Mouse (Mus musculus): Measurements from ENCODE around the gene Slc35f4. TPM values are rescaled to one million over a fixed set of nuclear protein-coding genes. Genes with fewer than 3 reads are reported as not detected.

Slc35f4 gene
- total RNA-seq (2021) (not detected), polyA plus RNA-seq (2012; rRNA removed) (not detected in 2 replicates)
- long read RNA-seq, result 0 reads

- no peak for DNase-seq
Measured at GRCm38 (mm10) chr14:49525931-49526291, at the start of gene Slc35f4. Gene Slc35f4 (minus strand): TSS chr14:49526046.

DNA sequence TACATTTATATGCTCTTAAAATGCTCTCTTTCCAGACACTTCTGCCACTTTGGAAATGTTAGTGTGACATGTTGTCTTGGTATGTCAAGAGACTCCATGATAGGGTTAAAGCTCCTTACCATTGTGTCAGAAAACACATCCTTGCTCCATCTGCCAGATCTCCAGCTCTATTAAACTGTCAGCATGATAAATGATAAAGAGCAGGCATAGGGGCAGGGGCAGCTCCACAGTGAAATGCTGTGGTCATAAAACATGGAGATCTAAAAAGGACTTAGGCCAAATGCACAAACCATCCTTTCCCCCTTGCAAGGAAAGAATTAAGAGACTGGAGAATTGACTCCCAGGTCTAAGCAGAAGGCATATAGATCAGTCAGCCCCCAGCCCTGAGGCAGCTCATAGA, 42.5 kb upstream of the Slc35f4 start:
- no peak for DNase-seq

DNA sequence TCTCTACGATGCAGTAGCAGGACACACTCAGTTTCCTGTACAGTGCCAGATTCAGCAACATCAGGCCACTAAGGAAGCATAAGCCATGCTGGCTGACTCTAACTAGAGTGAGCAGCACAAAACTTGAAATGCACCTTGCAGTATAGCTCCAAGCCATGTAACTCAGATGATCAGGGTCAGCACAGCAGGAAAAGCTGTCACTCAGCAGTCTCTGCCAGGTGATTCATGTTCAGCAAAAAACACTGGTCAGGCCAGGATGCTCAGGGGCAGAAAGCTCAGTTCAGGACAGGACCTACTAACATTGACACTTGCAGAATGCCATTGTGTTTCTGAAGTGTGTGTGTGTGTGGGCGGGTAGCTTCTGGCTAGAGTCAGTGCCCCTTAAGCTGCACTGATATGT, 34.9 kb upstream of the Slc35f4 start:
- no peak for DNase-seq

GRCm38 (mm10) chr14:49540104-49540503, 14.3 kb upstream of the Slc35f4 start:
- peak; percentile 22 for DNase-seq

GRCm38 (mm10) chr14:49525176-49525930, 493 bp downstream of the Slc35f4 start:
- DNase-seq, result peak; percentile 81

DNA sequence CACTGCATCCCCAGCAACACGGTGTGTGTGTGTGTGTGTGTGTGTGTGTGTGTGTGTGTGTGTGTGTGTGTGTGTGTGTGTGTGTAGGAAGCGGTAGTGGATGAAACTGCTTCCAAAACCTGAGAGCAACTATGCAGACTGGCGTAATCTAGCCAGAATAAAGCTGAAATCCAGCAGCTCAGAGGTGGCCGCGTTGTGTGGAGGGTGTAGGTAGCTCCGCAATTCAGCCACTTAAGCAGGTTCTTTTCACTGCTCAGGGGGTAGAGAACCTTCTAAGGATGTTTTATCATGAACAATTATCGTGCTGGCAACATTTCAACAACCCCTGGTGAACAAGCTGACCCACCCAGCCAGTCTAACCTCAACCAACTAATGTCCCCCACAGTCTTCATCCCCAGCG, 1.2 kb downstream of the Slc35f4 start:
- no peak for DNase-seq

DNA sequence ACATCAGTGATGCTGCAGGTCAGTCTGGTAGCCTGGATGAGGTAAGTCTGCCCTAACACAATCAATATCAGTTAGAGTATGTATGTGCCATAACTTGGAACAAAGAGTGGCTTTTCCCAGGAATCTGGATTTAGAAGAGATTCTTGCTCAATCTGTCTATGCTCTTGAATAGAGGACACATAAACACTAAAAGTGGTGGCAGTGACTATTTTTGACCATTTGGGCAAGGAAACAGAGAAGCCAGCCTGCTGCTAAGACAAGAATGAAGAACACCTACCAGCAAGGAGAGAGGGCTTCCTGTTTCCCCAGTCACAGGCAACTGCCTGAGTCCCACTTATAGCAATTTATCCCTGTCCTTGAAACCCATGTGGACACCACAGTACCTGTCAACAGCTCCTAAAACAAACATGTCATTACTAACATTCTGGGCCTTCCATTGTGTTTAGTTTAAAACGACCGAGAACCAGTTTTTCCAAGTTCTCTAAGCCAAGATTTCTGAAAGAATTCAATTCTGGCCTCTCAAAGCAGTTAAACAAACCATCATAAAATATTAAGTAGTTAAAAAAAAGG, 10.7 kb downstream of the Slc35f4 start:
- DNase-seq, result no peak

DNA sequence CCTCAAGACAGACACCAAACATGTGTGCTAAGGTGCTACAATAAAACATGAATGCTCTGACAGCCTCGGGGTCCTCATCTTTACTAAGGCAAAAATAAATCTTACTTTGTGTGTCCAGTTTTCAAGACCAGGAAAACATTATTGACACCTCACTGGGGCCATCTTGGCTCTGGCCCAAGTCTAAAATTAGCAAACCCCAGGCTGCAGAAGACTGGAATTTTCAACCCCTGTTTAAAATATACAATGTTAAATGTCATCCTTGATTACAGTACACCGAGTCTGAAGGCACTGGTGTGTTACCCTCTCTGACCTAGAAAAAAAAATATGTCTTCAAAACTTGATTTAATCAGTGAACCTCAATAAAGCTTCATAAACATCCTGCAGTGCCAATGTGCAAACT, 11.7 kb downstream of the Slc35f4 start:
- DNase-seq, result no peak

- DNase-seq, result no peak
Measured at GRCm38 (mm10) chr14:49495192-49495591, 30.7 kb downstream of the Slc35f4 start.

DNA sequence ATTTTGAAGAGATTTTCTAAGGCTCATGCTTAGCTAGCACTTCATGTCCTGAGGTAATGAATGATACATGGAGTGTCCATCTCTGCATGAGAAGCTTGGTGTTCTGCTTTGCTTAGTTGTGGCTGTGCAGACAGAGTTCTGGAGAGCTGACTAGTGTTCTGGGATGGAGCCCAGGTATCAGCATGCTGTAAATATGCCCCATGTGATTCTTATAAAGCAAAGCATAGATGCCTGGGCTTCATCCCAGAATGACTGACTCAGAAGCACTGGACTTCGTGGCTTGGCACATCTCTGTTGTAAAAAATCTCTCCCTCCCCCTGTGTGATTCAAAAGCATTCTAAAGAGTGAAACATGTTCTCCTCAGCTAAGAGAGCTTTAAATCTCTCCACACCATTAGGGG, 32.1 kb downstream of the Slc35f4 start:
- DNase-seq, result no peak

GRCm38 (mm10) chr14:49492506-49492905, 33.3 kb downstream of the Slc35f4 start:
- DNase-seq, result no peak

- DNase-seq, result no peak
Measured at GRCm38 (mm10) chr14:49476602-49477001, 49.2 kb downstream of the Slc35f4 start.

- DNase-seq, result no peak
Measured at GRCm38 (mm10) chr14:49461761-49462160, 64.1 kb downstream of the Slc35f4 start.

DNA sequence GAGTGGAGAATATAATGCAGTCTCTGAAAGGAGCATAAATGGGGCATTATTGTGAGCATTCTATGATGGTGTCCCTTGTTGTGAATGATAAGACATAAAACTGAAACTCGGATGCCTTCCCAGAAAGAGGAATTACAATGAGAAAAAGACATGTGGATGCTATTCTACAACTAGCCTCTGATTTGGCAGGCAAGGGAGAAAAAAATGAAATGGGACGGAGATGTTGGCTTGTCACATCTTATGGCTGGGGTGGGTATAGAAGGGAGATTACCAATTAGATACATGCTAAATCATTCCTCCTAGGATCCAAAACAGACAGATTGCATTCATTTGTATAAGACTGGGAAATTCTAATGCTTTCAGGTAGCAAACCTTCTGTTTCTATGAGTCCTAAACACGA, 65.0 kb downstream of the Slc35f4 start:
- no peak for DNase-seq

GRCm38 (mm10) chr14:49454283-49454914, 71.4 kb downstream of the Slc35f4 start:
- DNase-seq, result no peak

GRCm38 (mm10) chr14:49453782-49454181, 72.1 kb downstream of the Slc35f4 start:
- peak; percentile 10 for DNase-seq

GRCm38 (mm10) chr14:49447669-49448068, 78.2 kb downstream of the Slc35f4 start:
- DNase-seq, result no peak

GRCm38 (mm10) chr14:49446461-49446860, 79.4 kb downstream of the Slc35f4 start:
- DNase-seq, result no peak

GRCm38 (mm10) chr14:49436811-49437210, 89.0 kb downstream of the Slc35f4 start:
- no peak for DNase-seq

GRCm38 (mm10) chr14:49431821-49432220, 94.0 kb downstream of the Slc35f4 start:
- DNase-seq, result no peak

GRCm38 (mm10) chr14:49392482-49392881, 133.4 kb downstream of the Slc35f4 start:
- no peak for DNase-seq

DNA sequence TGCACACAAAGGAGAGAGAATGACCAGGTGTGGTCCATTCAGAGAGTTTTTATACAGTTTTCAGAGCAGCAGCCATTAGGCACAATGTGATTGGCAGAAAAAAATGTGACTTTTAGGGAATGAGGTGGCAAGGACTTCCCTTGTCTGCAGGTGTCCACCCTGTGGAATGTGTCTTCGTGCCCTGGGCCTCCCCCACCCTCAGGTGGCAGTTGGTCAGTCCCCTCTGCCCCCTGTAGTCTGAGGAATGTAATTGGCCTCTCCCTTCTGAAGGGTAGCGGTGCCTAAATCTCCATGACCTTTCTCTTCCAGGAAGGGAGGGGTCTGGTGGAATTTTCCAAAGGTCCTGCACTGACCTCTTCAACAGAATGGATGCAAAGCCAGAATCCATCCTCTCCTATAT, 163.7 kb downstream of the Slc35f4 start:
- no peak for DNase-seq

DNA sequence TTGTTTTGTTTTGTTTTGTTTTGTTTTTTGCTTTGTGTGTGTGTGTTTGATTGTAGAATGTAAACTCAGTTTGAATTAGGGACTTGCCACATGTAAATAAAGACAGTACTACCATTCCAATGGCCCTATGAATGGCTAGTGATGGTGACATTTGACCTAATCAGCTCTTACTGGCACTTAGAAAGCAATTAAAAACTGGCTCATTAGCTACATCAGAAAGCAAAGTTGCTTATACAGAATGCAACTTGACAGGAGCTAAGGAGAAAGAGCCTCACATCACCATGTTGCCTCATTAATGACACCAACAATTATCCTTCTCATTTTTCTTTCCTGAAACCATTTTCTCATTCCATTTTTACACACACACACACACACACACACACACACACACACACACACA, 170.3 kb downstream of the Slc35f4 start:
- no peak for DNase-seq

DNA sequence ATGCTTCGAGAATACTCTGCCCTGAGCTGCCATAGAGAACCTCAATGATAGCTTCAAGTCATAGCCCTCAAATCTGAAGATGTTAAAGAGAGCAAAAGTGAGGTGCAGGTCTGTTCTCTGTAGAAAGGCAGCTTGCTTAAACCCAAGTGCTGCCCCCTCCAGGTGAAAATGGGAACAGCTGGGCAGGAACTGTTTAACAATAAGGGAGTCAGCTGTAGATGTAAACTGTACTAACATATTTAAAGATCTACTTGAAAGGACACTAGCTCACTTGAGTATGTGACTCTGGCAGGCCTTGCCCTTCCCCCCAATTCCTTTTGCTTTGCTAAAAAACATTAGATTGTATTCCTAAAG, 177.0 kb downstream of the Slc35f4 start:
- peak; percentile 45 for DNase-seq
